ENCODE assay signal across 8 mouse cellular contexts in genomic region chr1:193588477-193589464, GRCm38 (mm10).
DNase-seq lines count a peak whose midpoint lies in the region; ATAC-seq and TF ChIP-seq lines count a peak whose summit lies in the region.

No protein-coding gene starts in this region.

- 37% methylated on average over 12 of the region's 12 CpGs for WGBS in cerebellum, adult 2 months
- WGBS in forebrain, postnatal 0 days: 13% methylated on average over 12 of the region's 12 CpGs
- WGBS in hindbrain, embryonic 12.5 days: 16% methylated on average over 12 of the region's 12 CpGs

- H3K4me1 ChIP-seq in cerebellum, adult 2 months (ENCODE audit: control insufficient read depth, insufficient read depth, low read length): no peaks in the 10 kb centered on the region
- H3K4me1 ChIP-seq in forebrain, postnatal 0 days (ENCODE audit: insufficient read depth): peaks cover 28% of the 10 kb centered on the region
- peaks cover 40% of the 10 kb centered on the region for H3K4me1 ChIP-seq in hindbrain, embryonic 12.5 days

- no peaks in the 10 kb centered on the region for H3K9me3 ChIP-seq in forebrain, postnatal 0 days (ENCODE audit: low read length)
- H3K9me3 ChIP-seq in hindbrain, embryonic 12.5 days (replicated peaks): no peaks in the 10 kb centered on the region

- TF ChIP-seq POLR2A in cerebellum, adult 2 months (IDR thresholded peaks at IDR 0.05; ENCODE audit: borderline replicate concordance, insufficient read depth, low read length): no peak

- no peak overlapping the region for H3K9ac ChIP-seq in forebrain, postnatal 0 days
- no peak overlapping the region for H3K9ac ChIP-seq in hindbrain, embryonic 12.5 days

- no peaks in the 10 kb centered on the region for H3K36me3 ChIP-seq in forebrain, postnatal 0 days (ENCODE audit: insufficient read depth)
- H3K36me3 ChIP-seq in hindbrain, embryonic 12.5 days: no peaks in the 10 kb centered on the region

- ATAC-seq in forebrain, postnatal 0 days: peak; percentile 25; the same call in 1 of the 2 replicates
- ATAC-seq in hindbrain, embryonic 12.5 days (ENCODE audit: low FRiP score): peak; percentile 68

- peak; percentile 73 for TF ChIP-seq CTCF in cerebellum, adult 2 months (IDR thresholded peaks at IDR 0.05; ENCODE audit: borderline replicate concordance, insufficient read depth, low read depth, low read length)
- TF ChIP-seq CTCF in forebrain, postnatal 0 days (IDR thresholded peaks at IDR 0.05; ENCODE audit: low read depth): peak; percentile 88

- no peak overlapping the region for H3K4me2 ChIP-seq in forebrain, postnatal 0 days (ENCODE audit: low read depth)
- no peak overlapping the region for H3K4me2 ChIP-seq in hindbrain, embryonic 12.5 days (replicated peaks)

- no peaks in the 10 kb centered on the region; the same call in 1 of the 2 replicates for H3K27me3 ChIP-seq in cerebellum, adult 2 months (ENCODE audit: control insufficient read depth, insufficient read depth, low read length)
- H3K27me3 ChIP-seq in forebrain, postnatal 0 days (ENCODE audit: insufficient read depth, low read length): no peaks in the 10 kb centered on the region
- H3K27me3 ChIP-seq in hindbrain, embryonic 12.5 days: no peaks in the 10 kb centered on the region

- no peak overlapping the region for H3K4me3 ChIP-seq in cerebellum, adult 2 months (replicated peaks; ENCODE audit: insufficient read depth, low read depth, low read length)
- H3K4me3 ChIP-seq in forebrain, postnatal 0 days (ENCODE audit: low read depth, low read length): no peak overlapping the region
- H3K4me3 ChIP-seq in hindbrain, embryonic 12.5 days: no peak overlapping the region

- DNase-seq in WW6 (ENCODE audit: low read depth, low spot score): peak; percentile 61
- peak; percentile 44 to 58 for DNase-seq in cerebellum, adult 2 months
- DNase-seq in forebrain, postnatal 0 days: peak; percentile 80
- peak; percentile 77 to 79 for DNase-seq in layer of hippocampus, postnatal 10 days (ENCODE audit: low spot score in 2 of 2)
- peak; percentile 80 for DNase-seq in lung, postnatal 10 days
- peak; percentile 69 to 74 for DNase-seq in right cerebral cortex, adult 2 months (ENCODE audit: low spot score in 2 of 2)
- DNase-seq in MN1 (ENCODE audit: low spot score): no peak

- H3K27ac ChIP-seq in cerebellum, adult 2 months (ENCODE audit: insufficient read depth, low read length): no peak overlapping the region
- H3K27ac ChIP-seq in forebrain, postnatal 0 days (ENCODE audit: low read depth, low read length): peak overlapping the region; percentile 72
- no peak overlapping the region for H3K27ac ChIP-seq in hindbrain, embryonic 12.5 days
